Comparison of ENCODE assay signal across 9 mouse cellular contexts in the genomic region with DNA sequence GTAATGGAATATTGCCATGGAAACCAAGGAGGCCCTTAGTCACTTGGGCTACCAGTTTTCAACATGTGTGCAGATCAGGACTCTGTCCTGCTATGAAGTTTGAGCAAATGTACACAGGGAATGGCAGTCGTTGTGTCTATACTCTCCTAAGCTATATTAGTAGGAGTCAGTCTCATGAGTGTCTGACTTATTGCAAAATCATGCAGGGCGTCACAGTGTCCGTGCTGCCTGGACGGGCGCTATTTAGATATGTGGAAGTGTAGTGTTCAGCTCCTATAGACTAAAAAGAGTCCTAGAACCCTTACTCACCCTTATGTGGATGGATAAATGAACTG.
DNase-seq lines count a peak whose midpoint lies in the region; ATAC-seq and TF ChIP-seq lines count a peak whose summit lies in the region.
"Had no signal": no experiment of that assay in that cellular context is flagged by ENCODE, and none has a peak within 500 bp of the region (broad histone marks: within the 10 kb centered on the region; RNA-seq: fewer than 3 reads in every experiment).

No protein-coding gene starts in this region.

- H3K4me3 ChIP-seq in hindbrain, embryonic 12.5 days: no peak overlapping the region
- no peak overlapping the region for H3K4me3 ChIP-seq in hindbrain, embryonic 11.5 days (ENCODE audit: low read depth, low read length)
- no peak overlapping the region for H3K4me3 ChIP-seq in spleen, adult 2 months (ENCODE audit: extremely low read depth, insufficient read depth, insufficient read length)
- peak overlapping the region; percentile 28 for H3K4me3 ChIP-seq in intestine, postnatal 0 days (ENCODE audit: low read depth, low read length)

- H3K9me3 ChIP-seq in hindbrain, embryonic 12.5 days (replicated peaks): no peaks in the 10 kb centered on the region
- H3K9me3 ChIP-seq in hindbrain, embryonic 11.5 days (ENCODE audit: control insufficient read depth, low read length): no peaks in the 10 kb centered on the region
- no peaks in the 10 kb centered on the region for H3K9me3 ChIP-seq in intestine, postnatal 0 days (ENCODE audit: control insufficient read depth)
- H3K9me3 ChIP-seq: G1E had no signal

- no peak for TF ChIP-seq CTCF in spleen, adult 2 months (IDR thresholded peaks at IDR 0.05; ENCODE audit: extremely low read depth, insufficient read depth, insufficient read length, insufficient replicate concordance)
- TF ChIP-seq CTCF in intestine, postnatal 0 days (IDR thresholded peaks at IDR 0.05; ENCODE audit: low read depth): no peak

- WGBS in hindbrain, embryonic 12.5 days: 76% methylated on average over 5 of the region's 5 CpGs
- 82% methylated on average over 5 of the region's 5 CpGs for WGBS in hindbrain, embryonic 11.5 days
- 91% methylated on average over 5 of the region's 5 CpGs for WGBS in spleen, adult 2 months
- 57% methylated on average over 5 of the region's 5 CpGs for WGBS in intestine, postnatal 0 days

- ATAC-seq in hindbrain, embryonic 12.5 days (ENCODE audit: low FRiP score): 0 out of 2 replicates have a peak, but pooled peaks have one; percentile 13
- ATAC-seq in hindbrain, embryonic 11.5 days (ENCODE audit: low FRiP score): no peak; the same call in 1 of the 2 replicates
- 0 out of 2 replicates have a peak, but pooled peaks have one; percentile 13 for ATAC-seq in intestine, postnatal 0 days
- ATAC-seq in granulocyte monocyte progenitor cell, adult 5-6 weeks (replicated peaks; ENCODE audit: poor library complexity, severe bottlenecking): no peak

- DNase-seq in hindbrain, embryonic 11.5 days (ENCODE audit: low spot score): no peak
- no peak for DNase-seq in spleen, adult 2 months (ENCODE audit: low read depth in 1 of 2, low spot score in 2 of 2)
- DNase-seq in spleen, postnatal 36 days (ENCODE audit: low spot score in 2 of 2): no peak
- DNase-seq in ovary, postnatal 36 days (ENCODE audit: low spot score): no peak
- DNase-seq: cerebellum, adult 8-10 months had no signal

- no peak overlapping the region for H3K9ac ChIP-seq in hindbrain, embryonic 12.5 days
- no peak overlapping the region for H3K9ac ChIP-seq in hindbrain, embryonic 11.5 days (ENCODE audit: low read depth, low read length)
- H3K9ac ChIP-seq in intestine, postnatal 0 days (ENCODE audit: low read depth, low read length): no peak overlapping the region

- no peak for TF ChIP-seq POLR2A in spleen, adult 2 months (IDR thresholded peaks at IDR 0.05; ENCODE audit: low read depth, low read length)

- H3K4me2 ChIP-seq in hindbrain, embryonic 12.5 days (replicated peaks): peak overlapping the region; percentile 11; the same call in 1 of the 2 replicates
- no peak overlapping the region for H3K4me2 ChIP-seq in hindbrain, embryonic 11.5 days (replicated peaks; ENCODE audit: low read depth, low read length)
- H3K4me2 ChIP-seq in intestine, postnatal 0 days (replicated peaks; ENCODE audit: low read depth): peak overlapping the region; percentile 47; the same call in 1 of the 2 replicates

- H3K4me1 ChIP-seq in hindbrain, embryonic 12.5 days: 0 out of 2 replicates have a peak, but pooled peaks cover 5% of the 10 kb centered on the region
- H3K4me1 ChIP-seq in hindbrain, embryonic 11.5 days (replicated peaks; ENCODE audit: control insufficient read depth, insufficient read depth, low read length): no peaks in the 10 kb centered on the region
- H3K4me1 ChIP-seq in spleen, adult 2 months (ENCODE audit: control insufficient read depth, insufficient read depth, insufficient read length): no peaks in the 10 kb centered on the region
- no peaks in the 10 kb centered on the region for H3K4me1 ChIP-seq in intestine, postnatal 0 days (replicated peaks; ENCODE audit: control insufficient read depth, insufficient read depth, low read length)

- H3K27me3 ChIP-seq in hindbrain, embryonic 12.5 days: no peaks in the 10 kb centered on the region
- H3K27me3 ChIP-seq in hindbrain, embryonic 11.5 days (ENCODE audit: control insufficient read depth, insufficient read depth, low read length): no peaks in the 10 kb centered on the region
- H3K27me3 ChIP-seq in spleen, adult 2 months (ENCODE audit: control insufficient read depth, insufficient read depth, low read length): no peaks in the 10 kb centered on the region
- no peaks in the 10 kb centered on the region for H3K27me3 ChIP-seq in intestine, postnatal 0 days (replicated peaks; ENCODE audit: control insufficient read depth, insufficient read depth, low read length)

- no peaks in the 10 kb centered on the region for H3K36me3 ChIP-seq in hindbrain, embryonic 12.5 days
- H3K36me3 ChIP-seq in hindbrain, embryonic 11.5 days (ENCODE audit: control insufficient read depth, insufficient read depth, low read length): no peaks in the 10 kb centered on the region
- H3K36me3 ChIP-seq in spleen, adult 2 months (ENCODE audit: control insufficient read depth, insufficient read depth, low read length): no peaks in the 10 kb centered on the region
- H3K36me3 ChIP-seq in intestine, postnatal 0 days (ENCODE audit: control insufficient read depth, insufficient read depth): no peaks in the 10 kb centered on the region
- H3K36me3 ChIP-seq: G1E had no signal

- 0 out of 2 replicates have a peak overlapping the region, but pooled peaks have one; percentile 8 for H3K27ac ChIP-seq in hindbrain, embryonic 12.5 days
- no peak overlapping the region for H3K27ac ChIP-seq in hindbrain, embryonic 11.5 days (ENCODE audit: low read depth, low read length)
- H3K27ac ChIP-seq in spleen, adult 2 months (ENCODE audit: insufficient read depth, low read length): 0 out of 2 replicates have a peak overlapping the region, but pooled peaks have one; percentile 51
- H3K27ac ChIP-seq in intestine, postnatal 0 days (ENCODE audit: low read depth, low read length): peak overlapping the region; percentile 70

Comparison
In these comparisons a context has a peak if more than half of its experiments do, and no peak if none do; other contexts are left out.
1. ATAC-seq: peak in hindbrain, embryonic 12.5 days (single experiment) and intestine, postnatal 0 days (single experiment); none in hindbrain, embryonic 11.5 days (single experiment) and granulocyte monocyte progenitor cell, adult 5-6 weeks (single experiment).